Mouse (Mus musculus) hindbrain, embryonic 15.5 days (tissue): ENCODE measurements around the gene Fbxl14. TPM values are rescaled to one million over a fixed set of nuclear protein-coding genes. Genes with fewer than 3 reads are reported as not detected.

Experiments
- ATAC-seq: fragments of 200-750 bp; cut with Nextera tagmentation; 2 replicates; pipeline ENCODE4 v1.8.0; 2017; ENCODE audit warnings: low read depth, moderate number of reproducible peaks, moderate TSS enrichment; ENCODE audit not compliant: low FRiP score
- H3K27ac ChIP-seq: fragments of 300-500 bp; sonication (generic); replicated peaks from 2 replicates; pipeline ENCODE4 v1.5.1; 2015; ENCODE audit warnings: mild to moderate bottlenecking, inconsistent platforms
- H3K27me3 ChIP-seq: fragments of 300-500 bp; sonication (generic); 2 replicates; pipeline ENCODE4 v1.6.1; 2015; ENCODE audit warnings: control low read depth, inconsistent platforms
- H3K36me3 ChIP-seq: fragments of 300-500 bp; sonication (generic); 2 replicates; pipeline ENCODE4 v1.6.1; 2015; ENCODE audit warnings: control low read depth, inconsistent platforms
- H3K4me1 ChIP-seq: fragments of 300-500 bp; sonication (generic); replicated peaks from 2 replicates; pipeline ENCODE4 v1.6.1; 2015; ENCODE audit warnings: control low read depth, inconsistent platforms
- H3K4me2 ChIP-seq: fragments of 300-500 bp; sonication (generic); 2 replicates; pipeline ENCODE4 v1.6.1; 2015; ENCODE audit warnings: moderate library complexity, mild to moderate bottlenecking, inconsistent platforms
- H3K4me3 ChIP-seq: fragments of 300-500 bp; sonication (generic); 2 replicates; pipeline ENCODE4 v1.5.1; 2015; ENCODE audit warnings: mild to moderate bottlenecking, inconsistent platforms
- H3K9ac ChIP-seq: fragments of 300-500 bp; sonication (generic); 2 replicates; pipeline ENCODE4 v1.6.1; 2015; ENCODE audit warnings: inconsistent platforms
- H3K9me3 ChIP-seq: fragments of 300-500 bp; sonication (generic); 2 replicates; pipeline ENCODE4 v1.6.1; 2016; ENCODE audit warnings: control low read depth, inconsistent platforms
- WGBS: fragments of 180-500 bp; shearing (Covaris S2); methylation state at CpG from one replicate; pipeline ENCODE4 v1.1.7; 2015; 5-methylcytosine and 5-hydroxymethylcytosine counted together
- polyA plus RNA-seq: library from polyadenylated mRNA; unstranded; fragments of >200 nt; fragmentation: Nextera tagmentation; extraction: Ambion mirVana; gene quantifications from 2 replicates; pipeline ENCODE4 v1.2.1, GENCODE M21; 2015

Gene Fbxl14
- polyA plus RNA-seq, 1 experiment from 2014 or later = 2.3 TPM

DNA sequence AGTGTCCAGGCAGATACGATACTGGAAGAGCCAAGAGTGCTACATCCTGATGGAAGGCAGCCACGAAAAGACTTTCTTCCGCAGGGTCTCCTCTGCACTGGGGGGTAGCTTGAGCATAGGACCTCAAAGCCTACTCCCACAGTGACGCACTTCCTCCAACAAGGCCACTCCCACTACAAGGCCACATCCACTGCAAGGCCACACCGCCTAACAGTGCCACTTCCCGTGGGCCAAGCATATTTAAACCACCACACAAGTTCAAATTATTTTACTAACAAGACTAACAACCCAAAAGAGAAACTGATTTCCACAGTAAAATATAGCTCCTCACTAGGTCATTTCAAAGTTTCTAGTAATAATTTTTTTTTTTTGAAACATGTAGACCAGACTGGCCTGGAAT is 28.8 kb downstream of the Fbxl14 start:
- Histone ChIP-seq H3K27ac (no peak overlapping the region), H3K4me3 (no peak overlapping the region), H3K9me3 (no peaks in the 10 kb centered on the region), H3K9ac (no peak overlapping the region), H3K4me2 (no peak overlapping the region), H3K4me1 (no peaks in the 10 kb centered on the region), H3K36me3 (no peaks in the 10 kb centered on the region), H3K27me3 (no peaks in the 10 kb centered on the region)
- WGBS = 96% methylated on average over 6 of the region's 6 CpGs
- no peak for ATAC-seq

DNA sequence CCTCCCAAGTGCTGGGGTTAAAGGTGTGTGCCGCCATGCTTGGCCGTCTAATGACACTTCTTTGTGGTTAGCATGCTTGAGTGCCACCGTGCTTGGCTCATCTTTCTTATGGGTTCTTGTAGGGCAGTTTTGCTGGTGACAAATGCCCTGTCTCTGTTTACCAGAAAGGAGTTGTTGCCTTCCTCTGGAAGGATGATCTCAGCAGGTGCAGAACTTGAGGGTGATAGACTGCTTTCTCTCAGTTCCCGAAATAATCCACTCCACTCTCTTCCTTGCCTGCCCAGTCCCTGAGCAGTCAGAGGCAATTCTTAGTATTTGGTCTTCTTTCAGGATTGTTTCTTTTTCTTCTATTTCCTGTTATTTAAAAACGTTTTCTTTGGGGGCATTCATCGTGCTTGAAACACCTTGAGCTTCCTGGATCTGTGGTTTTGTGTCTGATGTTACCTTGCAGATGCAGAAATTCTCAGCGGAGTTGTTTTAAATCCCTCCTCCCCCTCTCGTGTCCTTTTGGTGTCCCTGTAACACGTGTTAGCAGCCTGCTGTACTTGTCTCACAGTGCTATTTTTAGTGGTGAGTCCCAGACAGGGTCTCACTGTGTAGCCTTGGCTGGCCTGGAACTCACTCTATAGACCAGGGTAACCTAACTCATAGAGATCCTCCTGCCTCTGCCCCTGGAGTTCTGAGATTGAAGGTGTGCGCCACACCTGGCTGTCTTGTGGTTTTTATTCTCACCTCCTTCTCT is 29.3 kb downstream of the Fbxl14 start:
- H3K9ac ChIP-seq = no peak overlapping the region
- WGBS = 78% methylated on average over 10 of the region's 10 CpGs
- no peaks in the 10 kb centered on the region for H3K9me3 ChIP-seq
- H3K4me1 ChIP-seq = no peaks in the 10 kb centered on the region
- H3K4me3 ChIP-seq = no peak overlapping the region
- H3K36me3 ChIP-seq = no peaks in the 10 kb centered on the region
- H3K27me3 ChIP-seq = no peaks in the 10 kb centered on the region
- no peak overlapping the region for H3K27ac ChIP-seq
- no peak overlapping the region for H3K4me2 ChIP-seq
- ATAC-seq = no peak

DNA sequence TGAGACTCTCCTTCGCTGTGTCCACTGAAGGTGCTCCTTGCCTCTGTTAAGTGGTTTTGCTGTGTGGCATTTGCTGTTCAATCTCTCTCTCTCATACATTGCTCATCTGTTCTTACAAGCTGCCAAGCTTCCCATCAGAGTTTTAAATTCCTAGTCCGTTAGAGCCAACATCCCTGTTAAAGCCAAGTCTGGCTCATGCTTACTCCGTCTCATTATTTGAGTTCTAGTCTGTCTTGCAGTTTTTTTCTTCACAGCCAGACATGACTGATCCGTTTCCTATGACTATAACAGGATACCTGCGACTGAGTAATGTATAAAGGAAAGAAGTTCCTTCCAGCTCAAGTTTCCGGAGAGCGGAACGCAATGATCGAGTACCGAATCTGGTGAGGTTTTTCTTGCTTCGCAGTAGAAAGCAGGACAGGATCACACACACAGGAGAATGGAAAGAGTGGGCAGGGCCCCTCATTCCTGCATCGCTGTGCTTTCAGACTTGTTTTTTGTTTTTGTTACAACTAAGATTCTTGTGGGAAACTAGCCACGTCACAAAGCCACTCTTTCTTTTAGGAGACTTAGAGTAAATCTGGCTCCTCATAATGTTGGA is 30.1 kb downstream of the Fbxl14 start:
- no peaks in the 10 kb centered on the region for H3K9me3 ChIP-seq
- H3K4me3 ChIP-seq = no peak overlapping the region
- no peak for ATAC-seq
- H3K27ac ChIP-seq = no peak overlapping the region
- peaks cover 2% of the 10 kb centered on the region; the same call in 1 of the 2 replicates for H3K4me1 ChIP-seq
- H3K27me3 ChIP-seq = no peaks in the 10 kb centered on the region
- no peaks in the 10 kb centered on the region for H3K36me3 ChIP-seq
- no peak overlapping the region for H3K4me2 ChIP-seq
- WGBS = 92% methylated on average over 13 of the region's 13 CpGs
- H3K9ac ChIP-seq = no peak overlapping the region

DNA sequence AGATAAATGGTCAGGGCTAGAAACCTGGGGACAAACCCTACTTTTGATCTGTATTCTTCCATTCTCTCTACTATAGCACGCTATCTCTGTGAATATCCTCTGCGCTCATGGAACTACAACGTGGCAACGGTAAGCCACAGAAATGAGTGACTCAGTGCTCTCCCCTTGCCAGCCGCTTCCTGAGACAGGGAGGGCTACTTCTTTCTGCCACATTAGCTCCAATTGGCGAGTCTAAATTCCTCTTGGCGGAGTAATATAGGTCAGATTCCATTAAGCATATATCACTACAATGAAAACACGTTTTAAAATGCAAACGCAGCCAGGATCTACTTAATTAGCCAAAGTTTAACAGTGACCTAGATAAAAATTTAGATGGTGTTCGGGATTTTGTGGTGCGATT is 33.2 kb downstream of the Fbxl14 start:
- H3K9ac ChIP-seq = no peak overlapping the region
- no peaks in the 10 kb centered on the region for H3K27me3 ChIP-seq
- H3K4me2 ChIP-seq = no peak overlapping the region
- H3K4me1 ChIP-seq = peaks cover 6% of the 10 kb centered on the region; the same call in 1 of the 2 replicates
- 84% methylated on average over 11 of the region's 11 CpGs for WGBS
- no peak overlapping the region for H3K27ac ChIP-seq
- no peaks in the 10 kb centered on the region for H3K9me3 ChIP-seq
- ATAC-seq = no peak
- H3K36me3 ChIP-seq = no peaks in the 10 kb centered on the region
- no peak overlapping the region for H3K4me3 ChIP-seq

DNA sequence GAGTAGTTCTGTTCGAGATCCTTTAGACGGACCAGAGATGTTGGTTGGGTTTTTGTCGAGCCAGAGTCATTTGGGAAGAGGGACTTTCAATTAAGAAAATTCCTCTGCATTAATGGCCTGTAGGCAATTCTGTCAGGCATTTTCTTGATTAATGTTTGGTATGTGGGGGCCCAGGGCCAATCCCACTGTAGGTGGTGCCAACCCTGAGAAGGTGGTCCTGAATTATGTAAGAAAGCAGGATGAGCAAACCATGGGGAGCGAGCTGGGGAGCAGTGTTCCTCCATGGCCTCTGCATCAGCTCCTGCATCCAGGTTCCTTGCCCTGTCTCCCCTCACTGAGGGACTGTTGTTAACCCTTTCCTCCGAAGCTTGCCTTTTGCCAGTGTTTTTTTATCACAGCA is 34.0 kb downstream of the Fbxl14 start:
- no peak for ATAC-seq
- H3K4me1 ChIP-seq = peaks cover 6% of the 10 kb centered on the region; the same call in 1 of the 2 replicates
- no peak overlapping the region for H3K4me3 ChIP-seq
- no peak overlapping the region for H3K9ac ChIP-seq
- H3K36me3 ChIP-seq = no peaks in the 10 kb centered on the region
- H3K27me3 ChIP-seq = no peaks in the 10 kb centered on the region
- H3K27ac ChIP-seq = no peak overlapping the region
- no peak overlapping the region for H3K4me2 ChIP-seq
- 86% methylated on average over 5 of the region's 5 CpGs for WGBS
- no peaks in the 10 kb centered on the region for H3K9me3 ChIP-seq

DNA sequence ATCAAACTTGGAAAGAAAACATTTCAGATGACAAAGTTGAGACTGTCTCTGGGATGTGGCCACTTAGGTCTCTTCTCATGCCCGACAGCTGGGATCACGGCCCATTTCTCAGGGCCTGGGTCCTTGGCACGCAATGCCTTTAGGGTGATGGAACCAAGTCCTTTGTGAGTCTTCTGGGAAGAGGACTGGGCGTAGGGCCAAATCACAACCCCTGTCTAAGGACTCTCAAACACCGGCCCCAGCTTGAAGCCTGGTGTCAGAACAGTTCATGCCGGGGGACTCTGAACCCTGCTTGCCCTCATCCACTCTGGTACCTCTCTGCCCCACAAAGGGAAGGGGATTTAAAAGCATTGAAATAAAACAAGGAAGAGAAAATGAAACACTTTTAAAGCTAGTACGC is 34.6 kb downstream of the Fbxl14 start:
- 63% methylated on average over 7 of the region's 7 CpGs for whole genome bisulfite sequencing
- Histone ChIP-seq H3K9me3 (no peaks in the 10 kb centered on the region), H3K4me3 (no peak overlapping the region), H3K27ac (no peak overlapping the region), H3K9ac (no peak overlapping the region), H3K27me3 (no peaks in the 10 kb centered on the region), H3K4me1 (peaks cover 6% of the 10 kb centered on the region; the same call in 1 of the 2 replicates), H3K36me3 (no peaks in the 10 kb centered on the region), H3K4me2 (no peak overlapping the region)
- no peak for ATAC-seq

DNA sequence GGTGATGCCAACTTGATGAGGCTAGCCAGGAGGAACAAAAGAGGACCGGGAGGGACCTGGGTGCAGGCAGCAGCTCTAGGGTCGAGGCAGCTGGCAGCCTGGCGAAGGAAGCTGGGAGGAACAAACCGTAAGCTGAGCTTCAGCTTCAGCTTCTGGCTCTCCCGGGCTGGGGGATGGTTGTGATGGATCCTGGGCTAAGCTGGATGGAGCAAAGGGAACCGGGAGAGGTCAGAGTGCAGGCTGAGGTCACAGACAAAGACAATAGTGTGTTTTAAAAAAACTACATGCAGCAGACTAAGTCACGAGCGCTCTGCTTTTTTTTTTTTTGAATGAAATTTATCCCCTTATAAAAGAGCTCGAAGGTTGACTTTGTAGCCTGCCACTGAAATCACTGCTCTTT is 41.3 kb downstream of the Fbxl14 start:
- Histone ChIP-seq H3K9me3 (no peaks in the 10 kb centered on the region), H3K27ac (no peak overlapping the region), H3K4me1 (peaks cover 13% of the 10 kb centered on the region), H3K9ac (no peak overlapping the region), H3K4me2 (no peak overlapping the region), H3K4me3 (no peak overlapping the region), H3K27me3 (no peaks in the 10 kb centered on the region), H3K36me3 (no peaks in the 10 kb centered on the region)
- WGBS = 30% methylated on average over 9 of the region's 9 CpGs
- no peak for ATAC-seq

DNA sequence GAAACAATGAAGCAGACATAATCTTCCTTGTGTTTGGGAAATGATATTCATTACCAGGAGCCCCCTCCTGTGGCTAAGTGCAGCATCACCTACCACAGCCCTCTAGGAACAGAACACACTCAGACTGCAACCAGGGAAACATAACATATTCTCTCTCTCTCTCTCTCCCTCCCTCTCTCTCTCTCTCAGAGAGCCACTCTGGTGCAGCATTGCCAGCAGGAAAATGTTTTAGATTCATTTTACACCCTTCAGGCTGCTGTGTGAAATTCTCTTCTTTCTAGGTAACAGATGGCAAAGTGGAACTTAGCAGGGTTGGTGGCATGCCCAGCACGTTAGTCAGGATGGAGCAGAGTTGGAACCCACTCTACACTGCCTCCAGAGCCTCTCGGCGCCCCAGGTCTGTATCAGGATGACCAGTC is 42.0 kb downstream of the Fbxl14 start:
- no peaks in the 10 kb centered on the region for H3K27me3 ChIP-seq
- H3K27ac ChIP-seq = no peak overlapping the region
- no peaks in the 10 kb centered on the region for H3K9me3 ChIP-seq
- 68% methylated on average over 3 of the region's 3 CpGs for WGBS
- peak; percentile 56; the same call in 1 of the 2 replicates for ATAC-seq
- no peak overlapping the region for H3K9ac ChIP-seq
- H3K4me2 ChIP-seq = no peak overlapping the region
- H3K4me1 ChIP-seq = peaks cover 13% of the 10 kb centered on the region
- H3K36me3 ChIP-seq = no peaks in the 10 kb centered on the region
- H3K4me3 ChIP-seq = no peak overlapping the region

DNA sequence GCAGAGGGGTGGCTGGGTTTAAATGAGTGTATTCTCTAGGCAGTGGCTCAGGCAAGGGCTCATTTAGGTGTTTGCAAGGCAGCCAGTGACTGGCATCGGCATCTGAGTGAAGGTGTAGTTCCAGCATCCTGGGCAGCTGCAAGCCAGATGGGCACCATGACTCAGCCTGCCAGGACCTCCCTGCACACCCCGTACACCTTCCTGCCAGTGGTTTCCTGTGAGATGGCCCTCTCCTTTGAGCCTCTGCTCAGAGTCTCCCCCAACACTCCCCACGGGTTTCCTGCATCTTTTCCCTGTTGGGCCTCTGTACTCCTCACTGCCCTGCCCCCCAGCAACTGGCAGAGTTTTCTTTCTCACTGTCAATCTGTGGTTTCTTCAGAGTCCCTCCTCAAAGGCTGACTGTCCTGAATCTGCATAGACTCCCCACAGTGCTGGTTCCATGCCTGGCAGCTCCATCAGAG is 42.5 kb downstream of the Fbxl14 start:
- WGBS = 29% methylated on average over 3 of the region's 3 CpGs
- ATAC-seq = peak; percentile 42
- no peak overlapping the region for H3K4me3 ChIP-seq
- no peaks in the 10 kb centered on the region for H3K9me3 ChIP-seq
- no peak overlapping the region for H3K4me2 ChIP-seq
- H3K36me3 ChIP-seq = no peaks in the 10 kb centered on the region
- H3K9ac ChIP-seq = no peak overlapping the region
- H3K27me3 ChIP-seq = no peaks in the 10 kb centered on the region
- H3K27ac ChIP-seq = no peak overlapping the region
- peaks cover 13% of the 10 kb centered on the region for H3K4me1 ChIP-seq

DNA sequence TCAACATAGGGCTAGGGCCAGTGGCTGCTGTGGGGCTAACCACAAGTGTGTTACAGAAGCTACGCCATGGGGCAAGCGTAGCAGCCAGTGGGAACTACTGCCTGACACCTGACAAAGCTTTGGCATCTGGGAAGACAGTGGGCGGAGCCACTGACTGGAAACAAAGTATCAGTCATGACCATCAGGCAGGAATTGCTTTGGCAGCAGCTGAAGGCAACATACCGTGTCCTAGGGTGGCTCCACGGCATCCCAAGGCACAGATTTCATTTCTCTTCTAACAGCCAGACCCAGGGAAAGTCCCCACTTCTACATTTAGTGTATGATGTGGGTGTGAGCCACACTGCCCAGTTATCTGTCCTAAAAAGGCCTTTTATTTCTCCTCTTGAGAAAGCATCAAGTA is 47.0 kb downstream of the Fbxl14 start:
- Histone ChIP-seq H3K9me3 (no peaks in the 10 kb centered on the region), H3K9ac (no peak overlapping the region), H3K36me3 (no peaks in the 10 kb centered on the region), H3K4me2 (no peak overlapping the region), H3K4me3 (no peak overlapping the region), H3K27ac (no peak overlapping the region), H3K4me1 (peaks cover 13% of the 10 kb centered on the region), H3K27me3 (no peaks in the 10 kb centered on the region)
- ATAC-seq = no peak
- 68% methylated on average over 5 of the region's 5 CpGs for WGBS

DNA sequence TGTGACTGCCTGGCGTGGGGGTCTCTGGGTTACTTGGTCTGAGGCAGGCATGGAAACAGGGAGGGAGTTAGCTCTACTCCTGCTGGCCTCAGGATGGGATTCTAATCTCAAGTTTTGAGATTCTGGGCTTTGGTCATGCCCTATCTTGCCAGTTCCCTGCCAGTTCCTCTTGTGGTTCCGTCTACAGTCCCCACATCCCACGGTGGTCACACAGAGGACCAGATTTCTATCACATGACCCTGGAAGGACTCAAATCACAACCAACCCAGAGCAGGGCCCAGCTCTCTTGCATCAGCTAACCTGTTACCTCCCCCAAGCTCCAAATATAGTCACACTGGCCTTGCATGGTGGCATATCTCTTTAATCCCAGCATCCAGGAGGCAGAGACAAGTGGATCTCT is 50.2 kb downstream of the Fbxl14 start:
- ATAC-seq = no peak
- WGBS = 92% methylated on average over 3 of the region's 3 CpGs
- H3K9ac ChIP-seq = no peak overlapping the region

More for the DNA sequence above, 50.2 kb downstream of the Fbxl14 start:
- H3K4me3 ChIP-seq = no peak overlapping the region
- H3K27me3 ChIP-seq = no peaks in the 10 kb centered on the region
- H3K27ac ChIP-seq = no peak overlapping the region
- no peaks in the 10 kb centered on the region for H3K9me3 ChIP-seq
- no peaks in the 10 kb centered on the region for H3K4me1 ChIP-seq
- no peaks in the 10 kb centered on the region for H3K36me3 ChIP-seq
- no peak overlapping the region for H3K4me2 ChIP-seq
